Mouse (Mus musculus) ES-Bruce4 (cell line): ENCODE measurements at regions not wholly inside any gene's neighbourhood (a gene's known extent, or its start where the extent isn't known, plus 50 kb on each side); places are given as distances from the start of the nearest gene placed in this dataset.

Experiments used
- CTCF ChIP-seq: IDR thresholded peaks from one replicate; pipeline ENCODE4 v1.8.1; 2011; ENCODE audit warnings: low read depth, low read length
- EP300 ChIP-seq: IDR thresholded peaks from 2 replicates; pipeline ENCODE4 v1.6.1; 2011; ENCODE audit warnings: low read depth, low read length; ENCODE audit not compliant: insufficient read depth

DNA sequence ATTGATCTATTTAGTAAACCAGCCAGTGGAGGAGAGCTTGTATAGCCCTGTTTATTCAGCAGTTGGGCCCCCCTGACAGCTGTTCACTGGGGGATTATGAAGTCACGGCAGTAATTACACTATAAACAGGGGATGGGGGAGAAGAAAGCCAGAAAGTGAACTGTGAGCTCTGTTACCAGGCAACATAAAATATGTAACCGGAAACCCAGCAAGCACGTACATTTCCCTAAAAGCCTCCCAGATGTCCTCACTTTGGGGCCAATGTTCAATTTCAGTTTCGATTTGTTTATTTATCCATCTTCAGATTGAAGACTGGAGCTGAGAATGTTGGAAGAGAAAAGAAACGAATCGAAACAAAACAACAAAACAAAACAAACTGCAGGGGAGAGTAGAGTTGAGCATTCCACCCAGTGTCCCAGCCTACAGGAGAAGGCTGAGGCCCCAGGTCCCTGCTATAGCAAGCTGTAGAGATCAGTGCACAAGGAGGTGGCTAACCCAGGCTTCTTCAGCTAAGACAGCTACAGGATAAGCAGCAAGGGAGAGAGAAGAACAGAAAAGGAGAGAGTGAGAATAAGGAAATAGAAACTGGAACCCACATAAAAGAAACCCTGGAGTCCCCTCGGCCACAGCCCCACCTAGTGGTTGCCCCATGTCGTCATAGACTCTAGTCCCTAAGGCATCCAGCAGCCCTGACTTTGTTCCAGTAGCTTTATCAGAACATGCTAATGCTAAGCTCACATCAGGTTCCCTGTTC, 517.7 kb upstream of the Gm26657 start:
- no peak for TF ChIP-seq EP300
- peak; percentile 39 for TF ChIP-seq CTCF
